9 mouse cellular contexts compared by ENCODE assay signal in genomic region chr10:7600647-7601046, GRCm38 (mm10). TPM values are rescaled to one million over a fixed set of nuclear protein-coding genes. Genes with fewer than 3 reads are reported as not detected.
DNase-seq lines count a peak whose midpoint lies in the region; ATAC-seq and TF ChIP-seq lines count a peak whose summit lies in the region.
"Had no signal": no experiment of that assay in that cellular context is flagged by ENCODE, and none has a peak within 500 bp of the region (broad histone marks: within the 10 kb centered on the region; RNA-seq: fewer than 3 reads in every experiment).

No protein-coding gene starts in this region.

- 13% methylated on average over 6 of the region's 6 CpGs for WGBS in kidney, postnatal 0 days
- WGBS in liver, embryonic 14.5 days (ENCODE audit: insufficient replicate concordance), result 8% methylated on average over 6 of the region's 6 CpGs

- H3K9me3 ChIP-seq in kidney, postnatal 0 days (replicated peaks; ENCODE audit: low read length), result no peaks in the 10 kb centered on the region
- no peaks in the 10 kb centered on the region for H3K9me3 ChIP-seq in liver, embryonic 14.5 days (ENCODE audit: control insufficient read depth, low read length)

- no peak for ATAC-seq in kidney, postnatal 0 days (replicated peaks; ENCODE audit: low FRiP score, low read depth)
- no peak for ATAC-seq in liver, embryonic 14.5 days (ENCODE audit: insufficient read depth)
- peak; percentile 85 for ATAC-seq in neutrophil, adult 5-6 weeks (ENCODE audit: extremely low read depth, insufficient number of reproducible peaks, low FRiP score, poor library complexity, severe bottlenecking)

- H3K4me2 ChIP-seq in kidney, postnatal 0 days (ENCODE audit: low read length), result no peak overlapping the region
- no peak overlapping the region for H3K4me2 ChIP-seq in liver, embryonic 14.5 days (ENCODE audit: low read depth)

- TF ChIP-seq EP300 in liver, embryonic 14.5 days (IDR thresholded peaks at IDR 0.05; ENCODE audit: low read depth), result no peak

- H3K27ac ChIP-seq in kidney, postnatal 0 days, result no peak overlapping the region
- H3K27ac ChIP-seq in liver, embryonic 14.5 days, result no peak overlapping the region

- peak; percentile 78 for DNase-seq in 416B (ENCODE audit: low read depth)
- DNase-seq in T-cell, adult 2 months (ENCODE audit: low spot score), result peak; percentile 71
- DNase-seq in cerebellum, postnatal 4 days (ENCODE audit: low spot score in 2 of 2), result peak; percentile 60 to 81
- peak; percentile 73 for DNase-seq in gastrocnemius, postnatal 10 days
- DNase-seq in kidney, postnatal 0 days (ENCODE audit: low spot score), result peak; percentile 86
- DNase-seq in liver, embryonic 14.5 days (ENCODE audit: low read depth in 3 of 3, low spot score in 3 of 3), result peak in 2 of 3 experiments; percentile 26 to 28
- peak; percentile 70 for DNase-seq in thymus, postnatal 0 days (ENCODE audit: low spot score)

- no peak overlapping the region for H3K4me3 ChIP-seq in kidney, postnatal 0 days (replicated peaks; ENCODE audit: low read depth, low read length)
- H3K4me3 ChIP-seq in liver, embryonic 14.5 days (ENCODE audit: insufficient read depth in 1 of 2, low read depth in 2 of 2, low read length in 2 of 2), result no peak overlapping the region
- H3K4me3 ChIP-seq: erythroblast, embryonic 14.5 days had no signal

- no peaks in the 10 kb centered on the region for H3K27me3 ChIP-seq in kidney, postnatal 0 days (ENCODE audit: insufficient read depth, low read length)
- no peaks in the 10 kb centered on the region for H3K27me3 ChIP-seq in liver, embryonic 14.5 days (ENCODE audit: control insufficient read depth, insufficient read depth, low read length)

- H3K4me1 ChIP-seq in kidney, postnatal 0 days (replicated peaks; ENCODE audit: insufficient read depth, low read length), result no peaks in the 10 kb centered on the region
- H3K4me1 ChIP-seq in liver, embryonic 14.5 days (replicated peaks; ENCODE audit: control insufficient read depth in 2 of 2, insufficient read depth in 2 of 2, low read length in 1 of 2), result no peaks in the 10 kb centered on the region

- TF ChIP-seq CTCF in kidney, postnatal 0 days (IDR thresholded peaks at IDR 0.05; ENCODE audit: low read depth), result peak; percentile 95
- TF ChIP-seq CTCF in liver, embryonic 14.5 days (IDR thresholded peaks at IDR 0.05; ENCODE audit: low read depth), result peak; percentile 91

- H3K36me3 ChIP-seq in kidney, postnatal 0 days (ENCODE audit: insufficient read depth, low read length), result no peaks in the 10 kb centered on the region
- H3K36me3 ChIP-seq in liver, embryonic 14.5 days (replicated peaks; ENCODE audit: control insufficient read depth, insufficient read depth, low read depth), result no peaks in the 10 kb centered on the region

- H3K9ac ChIP-seq in kidney, postnatal 0 days (ENCODE audit: low read depth, low read length), result no peak overlapping the region
- no peak overlapping the region for H3K9ac ChIP-seq in liver, embryonic 14.5 days (replicated peaks)

RNA-seq across cellular contexts. Expression of gene Lrp11, which starts 11.0 kb away (rescaled TPM):
- total RNA-seq in gastrocnemius, postnatal 10 days (2021), result 1 to 10 TPM; 2.2 to 2.3 TPM
- polyA plus RNA-seq in kidney, postnatal 0 days (2015; fragmentation: Nextera tagmentation; extraction: Ambion mirVana), result 0.91 and 1.0 TPM in 2 replicates
- polyA plus RNA-seq in liver, embryonic 14.5 days (2012; rRNA removed), result 0.27 and 0.39 TPM in 2 replicates
- 0.24 and 0.51 TPM in 2 replicates for polyA plus RNA-seq in liver, embryonic 14.5 days (2014; fragmentation: Nextera tagmentation; extraction: Ambion mirVana)
- 0.12 and 1.6 TPM in 2 replicates for total RNA-seq in neutrophil, adult 5-6 weeks (2017)
- 1.2 and 1.3 TPM in 2 replicates for polyA plus RNA-seq in thymus, postnatal 0 days (2015; fragmentation: Nextera tagmentation; extraction: Ambion mirVana)
- polyA plus RNA-seq: erythroblast, embryonic 14.5 days had no signal

Comparison
In these comparisons a context has a peak if more than half of its experiments do, and no peak if none do; other contexts are left out.
1. DNase-seq: peak in every context shown above with its lines; median percentile 86 in kidney, postnatal 0 days; 78 in 416B; 73 in gastrocnemius, postnatal 10 days; 71 in T-cell, adult 2 months; 70 in cerebellum, postnatal 4 days; 70 in thymus, postnatal 0 days; 27 in liver, embryonic 14.5 days.